Mouse (Mus musculus): ENCODE data around the gene Slc41a3. TPM values are rescaled to one million over a fixed set of nuclear protein-coding genes. Genes with fewer than 3 reads are reported as not detected.

The Slc41a3 gene
- total RNA-seq, 2 experiments from 2014 or later, result 3.7 to 4.6 TPM

GRCm38 (mm10) chr6:90662148-90662547 lies 57.6 kb downstream of the Slc41a3 start:
- no peak for DNase-seq (ENCODE audit: extremely low spot score in 1 of 2, low spot score in 1 of 2)

- DNase-seq (ENCODE audit: extremely low spot score in 1 of 2, low spot score in 1 of 2), result no peak
Observed at GRCm38 (mm10) chr6:90663736-90664135, 59.2 kb downstream of the Slc41a3 start.

GRCm38 (mm10) chr6:90668693-90669092 lies 64.2 kb downstream of the Slc41a3 start:
- DNase-seq (ENCODE audit: extremely low spot score in 1 of 2, low spot score in 1 of 2), result no peak

- no peak for DNase-seq (ENCODE audit: extremely low spot score in 1 of 2, low spot score in 1 of 2)
Observed at GRCm38 (mm10) chr6:90678759-90679158, 74.2 kb downstream of the Slc41a3 start.

- DNase-seq (ENCODE audit: extremely low spot score in 1 of 2, low spot score in 1 of 2), result no peak
Observed at GRCm38 (mm10) chr6:90680401-90680800, 75.9 kb downstream of the Slc41a3 start.

GRCm38 (mm10) chr6:90683831-90684532 lies 79.5 kb downstream of the Slc41a3 start:
- DNase-seq (ENCODE audit: extremely low spot score in 1 of 2, low spot score in 1 of 2), result no peak

- no peak for DNase-seq (ENCODE audit: extremely low spot score in 1 of 2, low spot score in 1 of 2)
Observed at GRCm38 (mm10) chr6:90686812-90687211, 82.3 kb downstream of the Slc41a3 start.

GRCm38 (mm10) chr6:90688003-90688402 lies 83.5 kb downstream of the Slc41a3 start:
- no peak for DNase-seq (ENCODE audit: extremely low spot score in 1 of 2, low spot score in 1 of 2)

- DNase-seq (ENCODE audit: extremely low spot score in 1 of 2, low spot score in 1 of 2), result no peak
Observed at GRCm38 (mm10) chr6:90688742-90689141, 84.2 kb downstream of the Slc41a3 start.

- no peak for DNase-seq (ENCODE audit: extremely low spot score in 1 of 2, low spot score in 1 of 2)
Observed at GRCm38 (mm10) chr6:90689500-90689899, 85.0 kb downstream of the Slc41a3 start.

GRCm38 (mm10) chr6:90691935-90692334 lies 87.4 kb downstream of the Slc41a3 start:
- DNase-seq (ENCODE audit: extremely low spot score in 1 of 2, low spot score in 1 of 2), result no peak

- DNase-seq (ENCODE audit: extremely low spot score in 1 of 2, low spot score in 1 of 2), result no peak
Observed at GRCm38 (mm10) chr6:90692404-90692803, 87.9 kb downstream of the Slc41a3 start.

GRCm38 (mm10) chr6:90695754-90696153 lies 91.2 kb downstream of the Slc41a3 start:
- DNase-seq (ENCODE audit: extremely low spot score in 1 of 2, low spot score in 1 of 2), result no peak

Small RNA genes lying within 50 kb of the gene (microRNA-seq; reads per million reads assigned to microRNA genes)
- 0 reads per million in 2 experiments for gene Gm24816

Other genes starting within 250 kb of the Slc41a3 start
- gene Zxdc, start 235.2 kb upstream of the Slc41a3 start, total RNA-seq (2021), result 10 to 100 TPM; 28.5 to 31.5 TPM
- 10 to 100 TPM in 1 of 2 experiments, 1 to 10 TPM in 1; 8.3 to 15.7 TPM for gene Cfap100, start 175.9 kb upstream of the Slc41a3 start, total RNA-seq (2021)
- gene Klf15, start 142.1 kb upstream of the Slc41a3 start, total RNA-seq (2021), result 10 to 100 TPM; 22.3 to 31.5 TPM
- 10 to 100 TPM; 45.0 to 48.4 TPM for gene Aldh1l1, start 118.3 kb upstream of the Slc41a3 start, total RNA-seq (2021)

Measured in layer of hippocampus, postnatal 25 days (tissue).